Mouse (Mus musculus): ENCODE data around the gene Kpnb1.

The Kpnb1 gene

GRCm38 (mm10) chr11:97186947-97187763, 526 bp downstream of the Kpnb1 start:
- CTCF ChIA-PET: interaction anchor here (0.6 kb wide), 2 partner anchors 91 to 190 kb away, joined by 3 to 10 read pairs; no protein-coding TSS in a partner anchor

- CTCF ChIA-PET: no interaction called here
Observed at GRCm38 (mm10) chr11:97185704-97186614, 1.7 kb downstream of the Kpnb1 start.

GRCm38 (mm10) chr11:97184875-97185274, 2.8 kb downstream of the Kpnb1 start:
- CTCF ChIA-PET: interaction anchor here (0.5 kb wide), 1 partner anchor 40 kb away, joined by 5 read pairs; no protein-coding TSS in a partner anchor

GRCm38 (mm10) chr11:97182446-97182845, 5.2 kb downstream of the Kpnb1 start:
- CTCF ChIA-PET: interaction anchor here (0.5 kb wide), 1 partner anchor 837 kb away, joined by 4 read pairs; no protein-coding TSS in a partner anchor

- CTCF ChIA-PET: no interaction called here
Observed at GRCm38 (mm10) chr11:97181061-97181460, 6.6 kb downstream of the Kpnb1 start.

GRCm38 (mm10) chr11:97178198-97178597, 9.5 kb downstream of the Kpnb1 start:
- CTCF ChIA-PET: no interaction called here

- CTCF ChIA-PET: interaction anchor here (0.6 kb wide), 1 partner anchor 63 kb away, joined by 12 read pairs; no protein-coding TSS in a partner anchor
Observed at GRCm38 (mm10) chr11:97176851-97177250, 10.8 kb downstream of the Kpnb1 start.

- CTCF ChIA-PET: interaction anchor here (0.8 kb wide), 1 partner anchor 11 kb away, joined by 3 read pairs; no protein-coding TSS in a partner anchor
Observed at GRCm38 (mm10) chr11:97175499-97175898, 12.2 kb downstream of the Kpnb1 start.

GRCm38 (mm10) chr11:97160341-97160740, 27.3 kb downstream of the Kpnb1 start:
- CTCF ChIA-PET: interaction anchor here (0.6 to 0.7 kb wide), 2 partner anchors 34 to 865 kb away, joined by 4 to 7 read pairs; no protein-coding TSS in a partner anchor

- CTCF ChIA-PET: no interaction called here
Observed at GRCm38 (mm10) chr11:97156999-97157398, 30.7 kb downstream of the Kpnb1 start.

GRCm38 (mm10) chr11:97152662-97153287, 34.9 kb downstream of the Kpnb1 start:
- CTCF ChIA-PET: interaction anchor here (0.7 kb wide), 1 partner anchor 242 kb away, joined by 3 read pairs; no protein-coding TSS in a partner anchor

- CTCF ChIA-PET: interaction anchor here (0.7 kb wide), 1 partner anchor 80 kb away, joined by 3 read pairs; no protein-coding TSS in a partner anchor
Observed at GRCm38 (mm10) chr11:97152023-97152426, 35.7 kb downstream of the Kpnb1 start.

- CTCF ChIA-PET: interaction anchor here (0.7 to 1.1 kb wide), 2 partner anchors 9 to 79 kb away, joined by 3 read pairs; no protein-coding TSS in a partner anchor
Observed at GRCm38 (mm10) chr11:97151343-97151801, 36.3 kb downstream of the Kpnb1 start, which contains the start of gene Tbkbp1. TSS of gene Tbkbp1 (minus strand) at chr11:97151495.

GRCm38 (mm10) chr11:97150411-97151330, 37.0 kb downstream of the Kpnb1 start:
- CTCF ChIA-PET: interaction anchor here (0.5 to 1.5 kb wide), 3 partner anchors 9 to 402 kb away, joined by 3 to 5 read pairs (median 3); no protein-coding TSS in a partner anchor

GRCm38 (mm10) chr11:97149995-97150410, 37.7 kb downstream of the Kpnb1 start:
- CTCF ChIA-PET: interaction anchor here (0.5 to 1.5 kb wide), 3 partner anchors 8 to 402 kb away, joined by 3 to 5 read pairs (median 3); no protein-coding TSS in a partner anchor

- CTCF ChIA-PET: interaction anchor here (1.5 kb wide), 1 partner anchor 47 kb away, joined by 3 read pairs; no protein-coding TSS in a partner anchor
Observed at GRCm38 (mm10) chr11:97149026-97149425, 38.7 kb downstream of the Kpnb1 start.

GRCm38 (mm10) chr11:97148591-97148990, 39.1 kb downstream of the Kpnb1 start:
- CTCF ChIA-PET: no interaction called here

- CTCF ChIA-PET: interaction anchor here (0.5 to 2.0 kb wide), 3 partner anchors 46 to 675 kb away, joined by 4 to 10 read pairs (median 9); no protein-coding TSS in a partner anchor
Observed at GRCm38 (mm10) chr11:97147333-97147732, 40.3 kb downstream of the Kpnb1 start.

- CTCF ChIA-PET: interaction anchor here (0.5 to 2.0 kb wide), 4 partner anchors 45 to 1704 kb away, joined by 3 to 10 read pairs (median 6); no protein-coding TSS in a partner anchor
Observed at GRCm38 (mm10) chr11:97146724-97147123, 41.0 kb downstream of the Kpnb1 start.
